Mouse (Mus musculus): ENCODE data around the gene Megf11. TPM values are rescaled to one million over a fixed set of nuclear protein-coding genes. Genes with fewer than 3 reads are reported as not detected.

The Megf11 gene
- polyA plus RNA-seq, 1 experiment from 2014 or later: 1.3 TPM

- ChIA-PET CTCF (interaction anchor here (1.0 to 1.3 kb wide), 2 partner anchors 19 to 23 kb away, joined by 3 read pairs; no protein-coding TSS in a partner anchor), POLR2A (no interaction called here)
- in situ Hi-C loops (cut with MboI; ENCODE audit: low pct_unique_long_range_greater_than_20kb): no loop called here
- TF ChIP-seq CTCF (IDR thresholded peaks at IDR 0.05): no peak
- no peak for DNase-seq (ENCODE audit: low read depth, low spot score)
- ATAC-seq: no peak
- H3K27me3 ChIP-seq: no peaks in the 10 kb centered on the region
Observed at GRCm38 (mm10) chr9:64487377-64487776, 102.0 kb downstream of the Megf11 start.

GRCm38 (mm10) chr9:64494647-64495046 lies 109.2 kb downstream of the Megf11 start:
- CTCF ChIA-PET: interaction anchor here (0.5 kb wide), 1 partner anchor 13 kb away, joined by 3 read pairs; no protein-coding TSS in a partner anchor
- no peak for ATAC-seq
- no peak for DNase-seq (ENCODE audit: low read depth, low spot score)
- POLR2A ChIA-PET: no interaction called here
- no peak for TF ChIP-seq CTCF (IDR thresholded peaks at IDR 0.05)
- in situ Hi-C loops (cut with MboI; ENCODE audit: low pct_unique_long_range_greater_than_20kb): no loop called here
- H3K27me3 ChIP-seq: no peaks in the 10 kb centered on the region

DNA sequence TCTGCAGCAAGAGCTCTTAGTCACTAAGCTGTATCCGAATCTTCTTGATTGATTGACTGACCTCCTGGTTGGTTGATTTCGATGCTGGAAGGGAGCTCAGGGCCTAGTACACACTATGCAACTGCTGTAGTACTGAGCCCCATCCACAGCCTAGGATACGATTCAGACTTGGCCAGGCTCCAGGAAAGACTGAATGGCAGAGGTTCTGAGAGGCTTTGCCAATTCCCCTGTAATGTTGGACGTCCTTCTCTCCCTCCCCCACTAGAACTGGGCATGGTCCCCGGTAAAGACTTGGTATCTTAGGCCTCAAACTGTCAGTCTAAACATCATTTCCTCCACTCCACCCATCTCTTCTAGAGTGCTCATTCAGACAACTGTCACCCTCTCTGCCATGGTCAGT lies 113.5 kb downstream of the Megf11 start:
- no peak for DNase-seq (ENCODE audit: low read depth, low spot score)
- CTCF ChIA-PET: interaction anchor here (1.1 kb wide), 1 partner anchor 8 kb away, joined by 3 read pairs; no protein-coding TSS in a partner anchor
- in situ Hi-C loops (cut with MboI; ENCODE audit: low pct_unique_long_range_greater_than_20kb): no loop called here

GRCm38 (mm10) chr9:64501211-64501610 lies 115.8 kb downstream of the Megf11 start:
- TF ChIP-seq CTCF (IDR thresholded peaks at IDR 0.05): no peak
- in situ Hi-C loops (cut with MboI; ENCODE audit: low pct_unique_long_range_greater_than_20kb): no loop called here
- no peaks in the 10 kb centered on the region for H3K27me3 ChIP-seq
- no peak for ATAC-seq
- ChIA-PET CTCF (no interaction called here), POLR2A (no interaction called here)
- DNase-seq (ENCODE audit: low read depth, low spot score): no peak

More for the DNA sequence above, 113.5 kb downstream of the Megf11 start:
- no peaks in the 10 kb centered on the region for H3K27me3 ChIP-seq
- POLR2A ChIA-PET: no interaction called here
- no peak for TF ChIP-seq CTCF (IDR thresholded peaks at IDR 0.05)
- no peak for ATAC-seq

DNA sequence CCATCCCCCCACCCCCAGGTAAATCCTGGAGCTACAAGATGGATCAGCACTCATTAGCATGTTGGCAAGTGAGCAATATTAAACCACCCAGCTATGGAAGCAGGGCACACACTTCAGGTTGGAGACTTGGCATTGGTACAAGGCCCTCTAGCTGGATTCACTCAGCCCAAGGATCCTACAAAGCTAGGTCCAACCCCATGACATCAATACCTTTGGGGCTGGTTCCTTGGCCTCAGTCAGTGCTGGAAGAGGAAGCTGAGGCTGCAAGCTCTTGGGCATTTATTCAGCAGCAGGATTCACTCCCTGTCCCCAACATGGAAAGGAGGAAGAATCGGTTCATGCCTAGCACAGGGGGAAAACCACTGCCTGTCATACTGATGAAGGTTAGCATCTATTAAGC lies 118.6 kb downstream of the Megf11 start:
- no peak for ATAC-seq
- ChIA-PET CTCF (no interaction called here), POLR2A (interaction anchor here (0.6 kb wide), 2 partner anchors 21 to 404 kb away, joined by 3 read pairs; no protein-coding TSS in a partner anchor)
- TF ChIP-seq CTCF (IDR thresholded peaks at IDR 0.05): no peak
- in situ Hi-C loops (cut with MboI; ENCODE audit: low pct_unique_long_range_greater_than_20kb): no loop called here
- DNase-seq (ENCODE audit: low read depth, low spot score): peak; percentile 60
- no peaks in the 10 kb centered on the region for H3K27me3 ChIP-seq

GRCm38 (mm10) chr9:64504456-64504855 lies 119.0 kb downstream of the Megf11 start:
- POLR2A ChIA-PET: interaction anchor here (0.6 kb wide), 2 partner anchors 21 to 403 kb away, joined by 3 read pairs; no protein-coding TSS in a partner anchor
- ATAC-seq (no peak), DNase-seq (ENCODE audit: low read depth, low spot score) (no peak)
- no peak for TF ChIP-seq CTCF (IDR thresholded peaks at IDR 0.05)
- in situ Hi-C loops (cut with MboI; ENCODE audit: low pct_unique_long_range_greater_than_20kb): no loop called here
- H3K27me3 ChIP-seq: no peaks in the 10 kb centered on the region
- CTCF ChIA-PET: no interaction called here

DNA sequence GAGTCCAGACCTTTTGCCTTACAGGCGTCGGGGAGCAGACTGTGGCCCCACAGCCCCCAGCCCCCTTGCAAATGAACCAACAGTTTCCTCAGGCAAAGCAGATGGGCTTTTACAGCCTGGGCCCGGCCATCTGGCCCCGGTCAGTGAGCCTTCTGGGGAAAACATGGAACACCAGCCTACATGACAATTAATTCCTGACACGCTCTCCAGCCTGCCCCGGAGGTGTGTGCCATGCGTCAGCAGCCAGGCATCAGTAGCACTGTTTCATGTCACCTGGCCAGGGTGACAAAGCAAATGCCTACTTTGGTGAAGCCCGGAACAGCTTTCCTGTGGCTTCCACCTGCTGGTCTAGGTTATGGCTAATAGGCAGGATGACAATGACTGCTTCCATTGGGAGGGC lies 119.5 kb downstream of the Megf11 start:
- H3K27me3 ChIP-seq: no peaks in the 10 kb centered on the region
- ATAC-seq (no peak), DNase-seq (ENCODE audit: low read depth, low spot score) (no peak)
- in situ Hi-C loops (cut with MboI; ENCODE audit: low pct_unique_long_range_greater_than_20kb): no loop called here
- POLR2A ChIA-PET: interaction anchor here (0.6 kb wide), 2 partner anchors 22 to 403 kb away, joined by 3 read pairs; no protein-coding TSS in a partner anchor
- CTCF ChIA-PET: no interaction called here
- no peak for TF ChIP-seq CTCF (IDR thresholded peaks at IDR 0.05)

GRCm38 (mm10) chr9:64506440-64507206 lies 121.2 kb downstream of the Megf11 start:
- DNase-seq (ENCODE audit: low read depth, low spot score) (no peak), ATAC-seq (no peak)
- no peak for TF ChIP-seq CTCF (IDR thresholded peaks at IDR 0.05)
- no peaks in the 10 kb centered on the region for H3K27me3 ChIP-seq
- in situ Hi-C loops (cut with MboI; ENCODE audit: low pct_unique_long_range_greater_than_20kb): no loop called here
- POLR2A ChIA-PET: no interaction called here
- CTCF ChIA-PET: interaction anchor here (0.7 to 1.2 kb wide), 2 partner anchors 8 to 18 kb away, joined by 3 read pairs; no protein-coding TSS in a partner anchor

DNA sequence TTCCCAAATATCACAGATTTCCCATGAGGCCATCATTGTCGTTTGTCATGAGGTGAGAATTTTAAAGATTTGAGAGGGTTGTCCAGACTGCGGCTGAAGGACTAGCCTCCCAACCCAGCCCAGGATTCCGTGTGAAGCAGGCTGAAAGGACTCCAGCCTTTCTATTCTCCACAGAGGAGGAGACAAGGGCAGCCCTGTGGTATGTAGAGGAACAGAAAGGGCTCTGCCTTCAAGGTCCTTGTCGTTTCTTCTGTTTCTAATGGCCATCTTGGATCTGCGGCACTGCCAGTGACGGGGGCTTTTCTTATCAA lies 121.7 kb downstream of the Megf11 start:
- CTCF ChIA-PET: interaction anchor here (0.7 to 1.2 kb wide), 2 partner anchors 8 to 18 kb away, joined by 3 read pairs; no protein-coding TSS in a partner anchor
- POLR2A ChIA-PET: no interaction called here
- DNase-seq (ENCODE audit: low read depth, low spot score) (no peak), ATAC-seq (no peak)
- no peak for TF ChIP-seq CTCF (IDR thresholded peaks at IDR 0.05)
- in situ Hi-C loops (cut with MboI; ENCODE audit: low pct_unique_long_range_greater_than_20kb): no loop called here
- H3K27me3 ChIP-seq: no peaks in the 10 kb centered on the region

- in situ Hi-C loops (cut with MboI; ENCODE audit: low pct_unique_long_range_greater_than_20kb): no loop called here
- POLR2A ChIA-PET: no interaction called here
Observed at GRCm38 (mm10) chr9:64507995-64508394, 122.6 kb downstream of the Megf11 start.

DNA sequence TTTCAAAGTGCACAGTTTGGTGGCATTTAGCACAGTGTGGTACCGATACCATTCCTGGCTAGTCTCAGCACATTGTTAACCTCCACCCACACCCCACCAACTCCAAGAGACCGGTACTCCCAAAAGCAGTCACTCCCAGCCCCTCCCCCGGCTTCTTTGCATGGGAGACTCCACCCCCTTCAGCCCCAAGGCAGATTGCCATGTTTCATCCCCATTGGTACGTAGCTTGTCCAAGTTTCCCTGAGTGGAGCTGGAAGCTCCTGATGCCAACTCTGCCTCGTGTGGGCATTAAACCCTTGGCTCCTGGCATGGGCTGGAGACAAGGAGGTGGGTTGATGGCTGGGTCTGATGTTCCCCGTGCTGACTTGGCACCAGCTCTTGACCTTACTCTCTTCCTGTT lies 129.4 kb downstream of the Megf11 start:
- ChIA-PET CTCF (no interaction called here), POLR2A (interaction anchor here (0.6 kb wide), 1 partner anchor 42 kb away, joined by 3 read pairs; no protein-coding TSS in a partner anchor)
- in situ Hi-C loops (cut with MboI; ENCODE audit: low pct_unique_long_range_greater_than_20kb): no loop called here
- ATAC-seq (no peak), DNase-seq (ENCODE audit: low read depth, low spot score) (no peak)
- no peak for TF ChIP-seq CTCF (IDR thresholded peaks at IDR 0.05)
- H3K27me3 ChIP-seq: no peaks in the 10 kb centered on the region

More at GRCm38 (mm10) chr9:64507995-64508394, 122.6 kb downstream of the Megf11 start:
- DNase-seq (ENCODE audit: low read depth, low spot score) (no peak), ATAC-seq (no peak)
- CTCF ChIA-PET: interaction anchor here (0.6 to 1.1 kb wide), 3 partner anchors 13 to 108 kb away, joined by 3 read pairs; no protein-coding TSS in a partner anchor
- TF ChIP-seq CTCF (IDR thresholded peaks at IDR 0.05): no peak
- no peaks in the 10 kb centered on the region for H3K27me3 ChIP-seq

All from Patski (cell line).